Mouse (Mus musculus) kidney, adult 2 months (tissue): Measurements from ENCODE around the gene Prr12. TPM values are rescaled to one million over a fixed set of nuclear protein-coding genes. Genes with fewer than 3 reads are reported as not detected.

Experiments
- DNase-seq: peaks from one replicate; pipeline ENCODE4 v3.0.0; 2021
- H3K27ac ChIP-seq: fragments of 200-500 bp; 2 replicates; pipeline ENCODE4 v1.5.1; 2012; ENCODE audit warnings: low read depth, low read length, control low read depth, inconsistent platforms; ENCODE audit not compliant: insufficient read depth
- H3K27me3 ChIP-seq: fragments of 200-500 bp; replicated peaks from 2 replicates; pipeline ENCODE4 v1.6.1; 2012; ENCODE audit warnings: mild to moderate bottlenecking, moderate library complexity, low read length, inconsistent platforms; ENCODE audit not compliant: control insufficient read depth, insufficient read depth
- H3K36me3 ChIP-seq: fragments of 200-500 bp; 2 replicates; pipeline ENCODE4 v1.6.1; 2012; ENCODE audit warnings: mild to moderate bottlenecking, moderate library complexity, low read length, inconsistent platforms; ENCODE audit not compliant: control insufficient read depth, insufficient read depth
- H3K4me1 ChIP-seq: fragments of 200-500 bp; 2 replicates; pipeline ENCODE4 v1.6.1; 2011; ENCODE audit warnings: low read length; ENCODE audit not compliant: control insufficient read depth, insufficient read depth
- H3K4me3 ChIP-seq: fragments of 200-500 bp; 2 replicates; pipeline ENCODE4 v1.5.1; 2011; ENCODE audit warnings: mild to moderate bottlenecking, low read depth, low read length, control low read depth; ENCODE audit not compliant: insufficient read depth
- CTCF ChIP-seq: fragments of 200-500 bp; conservative IDR thresholded peaks from 2 replicates; pipeline ENCODE4 v1.5.1; 2011; ENCODE audit warnings: low read depth, mild to moderate bottlenecking, control low read depth, low read length, moderate library complexity, mixed read lengths; ENCODE audit not compliant: insufficient read depth, insufficient read length
- POLR2A ChIP-seq: fragments of 200-500 bp; IDR thresholded peaks from one replicate; pipeline ENCODE4 v1.6.1; 2011; ENCODE audit warnings: low read depth, low read length, control low read depth
- WGBS: fragments of 180-500 bp; shearing (Covaris S2); methylation state at CpG from one replicate; pipeline ENCODE4 v1.1.7; 2018; 5-methylcytosine and 5-hydroxymethylcytosine counted together
- polyA plus RNA-seq: library from polyadenylated mRNA; depleted of rRNA; stranded (reverse); fragments of >200 nt; gene quantifications from 2 replicates; pipeline ENCODE4 v1.2.3, GENCODE M21; 2012

Prr12 gene
- polyA plus RNA-seq, 1 experiment, result 9.1 TPM

DNA sequence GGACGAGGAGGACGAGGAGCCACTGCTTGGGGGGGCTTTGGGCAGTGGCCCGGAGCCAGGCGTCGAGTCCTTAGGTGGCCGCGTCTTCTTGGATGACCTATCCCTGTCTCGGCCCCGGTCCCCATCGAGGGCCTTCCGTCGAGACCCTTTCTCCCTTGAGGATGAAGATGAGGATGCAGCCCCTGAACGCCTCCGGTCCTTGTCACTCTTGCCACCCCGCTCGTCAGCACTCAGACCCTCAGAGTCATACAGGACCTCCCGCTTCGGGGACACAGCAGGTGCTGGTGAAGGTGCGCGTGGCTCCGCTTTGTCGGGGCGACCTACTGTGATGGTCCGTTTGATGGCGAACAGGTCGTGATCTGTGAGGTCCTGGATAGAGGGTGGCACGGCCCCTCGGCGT, 45.5 kb downstream of the Prr12 start:
- TF ChIP-seq CTCF (no peak), POLR2A (no peak)
- Histone ChIP-seq H3K4me3 (no peak overlapping the region), H3K4me1 (no peaks in the 10 kb centered on the region), H3K27ac (no peak overlapping the region), H3K27me3 (no peaks in the 10 kb centered on the region), H3K36me3 (peaks cover 2% of the 10 kb centered on the region)
- no peak for DNase-seq
- WGBS, result 93% methylated on average over 29 of the region's 29 CpGs

- 92% methylated on average over 12 of the region's 12 CpGs for WGBS
- TF ChIP-seq CTCF (no peak), POLR2A (no peak)
- DNase-seq, result no peak
- Histone ChIP-seq H3K27ac (no peak overlapping the region), H3K4me1 (no peaks in the 10 kb centered on the region), H3K36me3 (peaks cover 2% of the 10 kb centered on the region), H3K4me3 (no peak overlapping the region), H3K27me3 (no peaks in the 10 kb centered on the region)
These were observed 46.2 kb downstream of the Prr12 start for GRCm38 (mm10) chr7:45006503-45006902.

GRCm38 (mm10) chr7:45005321-45005992, 47.2 kb downstream of the Prr12 start:
- Histone ChIP-seq H3K4me1 (no peaks in the 10 kb centered on the region), H3K4me3 (no peak overlapping the region), H3K36me3 (peaks cover 4% of the 10 kb centered on the region), H3K27ac (no peak overlapping the region), H3K27me3 (no peaks in the 10 kb centered on the region)
- 86% methylated on average over 6 of the region's 6 CpGs for WGBS
- TF ChIP-seq CTCF (no peak), POLR2A (no peak)
- DNase-seq, result no peak

DNA sequence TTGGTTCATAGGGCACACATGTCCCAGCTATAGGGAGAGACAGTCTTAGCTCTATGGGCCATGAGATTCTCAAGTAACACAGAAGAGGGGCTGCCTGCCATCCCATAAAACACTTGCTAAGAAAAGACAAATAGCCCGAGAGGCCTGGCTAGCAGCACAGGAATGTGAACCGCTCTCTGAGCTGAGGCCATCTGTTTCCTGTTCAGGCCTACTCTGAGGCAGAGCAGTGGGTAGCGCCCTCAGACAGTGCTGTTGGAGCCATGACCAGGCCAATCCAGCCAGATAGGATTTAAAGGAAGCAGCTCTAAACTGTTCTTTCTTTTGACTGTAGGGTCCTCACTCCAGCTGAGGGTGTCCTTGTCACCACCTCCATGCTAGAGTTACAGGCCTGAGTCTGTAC, 48.1 kb downstream of the Prr12 start:
- peaks cover 4% of the 10 kb centered on the region for H3K36me3 ChIP-seq
- no peak for DNase-seq
- WGBS, result 64% methylated on average over 3 of the region's 3 CpGs

DNA sequence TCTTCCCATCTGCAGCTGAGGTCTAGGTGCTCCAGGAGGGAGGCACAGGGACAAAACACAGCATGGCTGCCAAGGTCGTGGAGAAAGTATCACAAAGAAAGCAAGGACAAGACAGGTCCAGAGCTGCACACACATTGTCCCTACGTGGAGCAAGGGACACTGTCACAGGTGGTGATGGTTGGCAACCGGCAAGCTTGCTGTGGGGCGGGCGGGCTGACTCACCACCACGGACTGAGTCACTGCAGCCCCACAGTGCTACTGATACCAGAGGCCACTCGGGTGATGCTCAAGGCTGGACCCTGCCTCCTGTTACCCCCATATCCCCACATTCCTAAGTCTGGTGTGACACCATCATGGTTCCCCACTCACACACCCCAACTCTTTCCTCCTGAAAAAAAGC, 50.2 kb downstream of the Prr12 start:
- WGBS, result 81% methylated on average over 7 of the region's 7 CpGs
- no peak for DNase-seq
- H3K4me1 ChIP-seq, result peaks cover 6% of the 10 kb centered on the region; the same call in 1 of the 2 replicates
- no peak overlapping the region for H3K4me3 ChIP-seq
- no peaks in the 10 kb centered on the region for H3K27me3 ChIP-seq
- no peak overlapping the region for H3K27ac ChIP-seq
- TF ChIP-seq CTCF (no peak), POLR2A (no peak)
- H3K36me3 ChIP-seq, result peaks cover 4% of the 10 kb centered on the region

More for the DNA sequence above, 48.1 kb downstream of the Prr12 start:
- Histone ChIP-seq H3K27me3 (no peaks in the 10 kb centered on the region), H3K27ac (no peak overlapping the region), H3K4me3 (no peak overlapping the region), H3K4me1 (peaks cover 2% of the 10 kb centered on the region; the same call in 1 of the 2 replicates)
- no peak for TF ChIP-seq CTCF
- TF ChIP-seq POLR2A, result no peak

DNA sequence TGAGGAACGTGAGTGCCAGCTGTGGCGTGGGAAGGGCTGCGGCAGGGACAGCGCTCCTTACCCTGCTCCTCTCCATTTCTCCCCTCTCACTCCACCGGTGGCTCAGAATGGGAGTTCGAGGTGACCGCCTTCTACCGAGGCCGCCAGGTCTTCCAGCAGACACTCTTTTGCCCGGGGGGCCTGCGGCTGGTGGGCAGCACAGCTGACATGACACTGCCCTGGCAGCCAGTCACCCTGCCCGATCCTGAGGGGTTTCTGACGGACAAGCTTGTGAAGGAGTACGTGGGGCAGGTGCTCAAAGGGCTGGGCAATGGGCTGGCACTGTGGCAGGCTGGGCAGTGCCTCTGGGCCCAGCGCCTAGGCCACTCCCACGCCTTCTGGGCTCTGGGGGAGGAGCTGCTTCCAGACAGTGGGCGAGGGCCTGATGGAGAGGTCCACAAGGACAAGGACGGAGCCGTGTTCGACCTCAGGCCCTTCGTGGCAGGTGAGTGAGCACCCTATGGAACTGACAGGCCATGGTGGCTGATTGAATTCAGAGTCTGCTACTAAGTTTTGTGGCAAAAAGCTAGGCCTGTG, 52.1 kb downstream of the Prr12 start:
- Histone ChIP-seq H3K27me3 (no peaks in the 10 kb centered on the region), H3K4me1 (peaks cover 11% of the 10 kb centered on the region; the same call in 1 of the 2 replicates), H3K27ac (no peak overlapping the region), H3K4me3 (no peak overlapping the region), H3K36me3 (peaks cover 2% of the 10 kb centered on the region; the same call in 1 of the 2 replicates)
- DNase-seq, result peak; percentile 24
- TF ChIP-seq CTCF, result no peak
- TF ChIP-seq POLR2A, result no peak
- WGBS, result 60% methylated on average over 21 of the region's 21 CpGs

- Histone ChIP-seq H3K4me3 (no peak overlapping the region), H3K27me3 (no peaks in the 10 kb centered on the region), H3K36me3 (peaks cover 2% of the 10 kb centered on the region; the same call in 1 of the 2 replicates), H3K27ac (no peak overlapping the region), H3K4me1 (peaks cover 11% of the 10 kb centered on the region; the same call in 1 of the 2 replicates)
- DNase-seq, result peak; percentile 56
- WGBS, result 33% methylated on average over 11 of the region's 11 CpGs
- TF ChIP-seq CTCF, result no peak
- no peak for TF ChIP-seq POLR2A
These were observed 52.9 kb downstream of the Prr12 start for GRCm38 (mm10) chr7:44999753-45000152.
